Mouse (Mus musculus): ENCODE measurements around the gene Itih4. TPM values are rescaled to one million over a fixed set of nuclear protein-coding genes. Genes with fewer than 3 reads are reported as not detected.

The Itih4 gene
- polyA plus RNA-seq, 1 experiment from 2014 or later: 7.8 TPM

GRCm38 (mm10) chr14:30880251-30880650 is 6.0 kb upstream of the Itih4 start:
- Histone ChIP-seq H3K27ac (no peak overlapping the region), H3K9me3 (no peaks in the 10 kb centered on the region), H3K27me3 (replicated peaks) (no peaks in the 10 kb centered on the region), H3K4me3 (replicated peaks) (no peak overlapping the region), H3K4me2 (no peak overlapping the region), H3K36me3 (no peaks in the 10 kb centered on the region; the same call in 1 of the 2 replicates), H3K4me1 (peaks cover 13% of the 10 kb centered on the region; the same call in 1 of the 2 replicates), H3K9ac (no peak overlapping the region)
- ATAC-seq (ENCODE audit: insufficient read depth, low FRiP score, low read depth): no peak
- WGBS: 60% methylated on average over 8 of the region's 8 CpGs

GRCm38 (mm10) chr14:30880811-30881717 is 5.2 kb upstream of the Itih4 start:
- H3K36me3 ChIP-seq: no peaks in the 10 kb centered on the region; the same call in 1 of the 2 replicates
- no peak overlapping the region for H3K4me2 ChIP-seq
- H3K4me1 ChIP-seq: peaks cover 13% of the 10 kb centered on the region; the same call in 1 of the 2 replicates
- no peak overlapping the region for H3K27ac ChIP-seq
- H3K9ac ChIP-seq: no peak overlapping the region
- no peaks in the 10 kb centered on the region for H3K27me3 ChIP-seq (replicated peaks)
- H3K9me3 ChIP-seq: no peaks in the 10 kb centered on the region
- no peak overlapping the region for H3K4me3 ChIP-seq (replicated peaks)
- ATAC-seq (ENCODE audit: insufficient read depth, low FRiP score, low read depth): no peak
- 82% methylated on average over 17 of the region's 17 CpGs for WGBS

GRCm38 (mm10) chr14:30881718-30882108 is 4.6 kb upstream of the Itih4 start:
- no peak overlapping the region for H3K9ac ChIP-seq
- H3K27me3 ChIP-seq (replicated peaks): no peaks in the 10 kb centered on the region
- H3K4me2 ChIP-seq: no peak overlapping the region
- no peak overlapping the region for H3K27ac ChIP-seq
- H3K9me3 ChIP-seq: no peaks in the 10 kb centered on the region
- 93% methylated on average over 3 of the region's 3 CpGs for WGBS
- H3K4me1 ChIP-seq: peaks cover 13% of the 10 kb centered on the region; the same call in 1 of the 2 replicates
- H3K36me3 ChIP-seq: no peaks in the 10 kb centered on the region
- H3K4me3 ChIP-seq (replicated peaks): no peak overlapping the region
- ATAC-seq (ENCODE audit: insufficient read depth, low FRiP score, low read depth): no peak

- Histone ChIP-seq H3K4me1 (peaks cover 9% of the 10 kb centered on the region), H3K36me3 (no peaks in the 10 kb centered on the region), H3K9ac (no peak overlapping the region), H3K27ac (no peak overlapping the region), H3K9me3 (no peaks in the 10 kb centered on the region), H3K27me3 (replicated peaks) (no peaks in the 10 kb centered on the region), H3K4me3 (replicated peaks) (no peak overlapping the region), H3K4me2 (no peak overlapping the region)
- 9% methylated on average over 3 of the region's 3 CpGs for WGBS
- ATAC-seq (ENCODE audit: insufficient read depth, low FRiP score, low read depth): no peak
These were observed 978 bp upstream of the Itih4 start for GRCm38 (mm10) chr14:30885298-30885697.

GRCm38 (mm10) chr14:30888271-30888732 is 2.0 kb downstream of the Itih4 start:
- WGBS: 5% methylated on average over 9 of the region's 9 CpGs
- Histone ChIP-seq H3K4me3 (replicated peaks) (no peak overlapping the region), H3K9me3 (no peaks in the 10 kb centered on the region), H3K4me2 (peak overlapping the region; percentile 32), H3K36me3 (no peaks in the 10 kb centered on the region), H3K27ac (no peak overlapping the region), H3K27me3 (replicated peaks) (no peaks in the 10 kb centered on the region), H3K4me1 (peaks cover 9% of the 10 kb centered on the region), H3K9ac (no peak overlapping the region)
- peak; percentile 51 for ATAC-seq (ENCODE audit: insufficient read depth, low FRiP score, low read depth)

- WGBS: 54% methylated on average over 3 of the region's 3 CpGs
- no peaks in the 10 kb centered on the region for H3K36me3 ChIP-seq
- no peak overlapping the region for H3K4me3 ChIP-seq (replicated peaks)
- no peak overlapping the region for H3K27ac ChIP-seq
- no peak overlapping the region for H3K4me2 ChIP-seq
- no peaks in the 10 kb centered on the region for H3K9me3 ChIP-seq
- H3K9ac ChIP-seq: no peak overlapping the region
- no peaks in the 10 kb centered on the region for H3K4me1 ChIP-seq
- no peaks in the 10 kb centered on the region for H3K27me3 ChIP-seq (replicated peaks)
- ATAC-seq (ENCODE audit: insufficient read depth, low FRiP score, low read depth): no peak
These were observed 13.7 kb downstream of the Itih4 start for GRCm38 (mm10) chr14:30899972-30900371.

- WGBS: 81% methylated on average over 5 of the region's 5 CpGs
- ATAC-seq (ENCODE audit: insufficient read depth, low FRiP score, low read depth): no peak
- Histone ChIP-seq H3K4me3 (replicated peaks) (no peak overlapping the region), H3K4me2 (no peak overlapping the region), H3K9ac (no peak overlapping the region), H3K4me1 (no peaks in the 10 kb centered on the region), H3K27me3 (replicated peaks) (no peaks in the 10 kb centered on the region), H3K36me3 (no peaks in the 10 kb centered on the region), H3K9me3 (no peaks in the 10 kb centered on the region), H3K27ac (no peak overlapping the region)
These were observed 16.4 kb downstream of the Itih4 start for GRCm38 (mm10) chr14:30902628-30903027.

- Histone ChIP-seq H3K4me3 (replicated peaks) (no peak overlapping the region), H3K4me2 (no peak overlapping the region), H3K9me3 (no peaks in the 10 kb centered on the region), H3K27ac (no peak overlapping the region), H3K27me3 (replicated peaks) (no peaks in the 10 kb centered on the region), H3K36me3 (no peaks in the 10 kb centered on the region), H3K9ac (no peak overlapping the region), H3K4me1 (no peaks in the 10 kb centered on the region)
- WGBS: 62% methylated on average over 3 of the region's 3 CpGs
- ATAC-seq (ENCODE audit: insufficient read depth, low FRiP score, low read depth): no peak
These were observed 16.8 kb downstream of the Itih4 start for GRCm38 (mm10) chr14:30903036-30903435.

- ATAC-seq (ENCODE audit: insufficient read depth, low FRiP score, low read depth): no peak
These were observed 18.0 kb downstream of the Itih4 start for GRCm38 (mm10) chr14:30904307-30904706.

GRCm38 (mm10) chr14:30906001-30906400 is 19.7 kb downstream of the Itih4 start:
- H3K27ac ChIP-seq: no peak overlapping the region
- H3K4me3 ChIP-seq (replicated peaks): no peak overlapping the region
- H3K4me1 ChIP-seq: no peaks in the 10 kb centered on the region
- H3K9me3 ChIP-seq: no peaks in the 10 kb centered on the region
- H3K27me3 ChIP-seq (replicated peaks): no peaks in the 10 kb centered on the region
- WGBS: 89% methylated on average over 6 of the region's 6 CpGs
- H3K4me2 ChIP-seq: no peak overlapping the region
- ATAC-seq (ENCODE audit: insufficient read depth, low FRiP score, low read depth): no peak
- no peaks in the 10 kb centered on the region for H3K36me3 ChIP-seq
- no peak overlapping the region for H3K9ac ChIP-seq

More at GRCm38 (mm10) chr14:30904307-30904706, 18.0 kb downstream of the Itih4 start:
- H3K36me3 ChIP-seq: no peaks in the 10 kb centered on the region
- H3K4me1 ChIP-seq: no peaks in the 10 kb centered on the region
- no peak overlapping the region for H3K27ac ChIP-seq
- no peaks in the 10 kb centered on the region for H3K27me3 ChIP-seq (replicated peaks)
- H3K9ac ChIP-seq: no peak overlapping the region
- WGBS: 83% methylated on average over 8 of the region's 8 CpGs
- H3K4me2 ChIP-seq: no peak overlapping the region
- H3K9me3 ChIP-seq: no peaks in the 10 kb centered on the region
- H3K4me3 ChIP-seq (replicated peaks): no peak overlapping the region

- Histone ChIP-seq H3K27me3 (replicated peaks) (no peaks in the 10 kb centered on the region), H3K9ac (no peak overlapping the region), H3K36me3 (no peaks in the 10 kb centered on the region), H3K4me1 (no peaks in the 10 kb centered on the region), H3K4me2 (no peak overlapping the region), H3K27ac (no peak overlapping the region), H3K4me3 (replicated peaks) (no peak overlapping the region), H3K9me3 (no peaks in the 10 kb centered on the region)
- peak; percentile 64; the same call in 1 of the 2 replicates for ATAC-seq (ENCODE audit: insufficient read depth, low FRiP score, low read depth)
- WGBS: 35% methylated on average over 3 of the region's 3 CpGs
These were observed 21.6 kb downstream of the Itih4 start for GRCm38 (mm10) chr14:30907814-30908265.

- Histone ChIP-seq H3K4me2 (no peak overlapping the region), H3K36me3 (no peaks in the 10 kb centered on the region), H3K4me3 (replicated peaks) (no peak overlapping the region), H3K27ac (no peak overlapping the region), H3K9me3 (no peaks in the 10 kb centered on the region), H3K9ac (no peak overlapping the region), H3K27me3 (replicated peaks) (no peaks in the 10 kb centered on the region), H3K4me1 (no peaks in the 10 kb centered on the region)
- WGBS: 91% methylated on average over 8 of the region's 8 CpGs
- ATAC-seq (ENCODE audit: insufficient read depth, low FRiP score, low read depth): no peak
These were observed 24.9 kb downstream of the Itih4 start for GRCm38 (mm10) chr14:30911141-30911540.

Data from stomach, embryonic 15.5 days (tissue).